Mouse (Mus musculus): Measurements from ENCODE around the gene Hnmt. TPM values are rescaled to one million over a fixed set of nuclear protein-coding genes. Genes with fewer than 3 reads are reported as not detected.

Gene Hnmt
- total RNA-seq, 2 experiments from 2014 or later: 5.7 to 7.9 TPM

Other genes starting within 250 kb of the Hnmt start
- gene Tbpl2, start 47.2 kb upstream of the Hnmt start, total RNA-seq (2021): not detected
- not detected for gene Il1f8, start 103.8 kb upstream of the Hnmt start, total RNA-seq (2021)
- not detected for gene Il1f9, start 137.1 kb upstream of the Hnmt start, total RNA-seq (2021)
- gene Il1f6, start 166.0 kb upstream of the Hnmt start, total RNA-seq (2021): not detected
- gene Il1f5, start 227.6 kb upstream of the Hnmt start, total RNA-seq (2021): not detected
- not detected for gene Il1f10, start 241.8 kb upstream of the Hnmt start, total RNA-seq (2021)

Data from heart, postnatal 4 days (tissue).